Mouse (Mus musculus) spleen, adult 2 months (tissue): ENCODE results near the gene Bfsp2. TPM values are rescaled to one million over a fixed set of nuclear protein-coding genes. Genes with fewer than 3 reads are reported as not detected.

Experiments used
- DNase-seq, 2 experiments: peaks; one replicate each; pipeline versions ENCODE4 v3.0.0 to v3.0.0-alpha.2; 2012 to 2021; ENCODE audit warnings: low spot score in 2 of 2, low read depth in 1 of 2
- H3K27ac ChIP-seq: fragments of 200-500 bp; 2 replicates; pipeline ENCODE4 v1.5.1; 2012; ENCODE audit warnings: low read length, inconsistent platforms; ENCODE audit not compliant: insufficient read depth
- H3K27me3 ChIP-seq: fragments of 200-500 bp; 2 replicates; pipeline ENCODE4 v1.6.1; 2012; ENCODE audit warnings: mild to moderate bottlenecking, moderate library complexity, low read length, inconsistent platforms; ENCODE audit not compliant: control insufficient read depth, insufficient read depth
- H3K36me3 ChIP-seq: fragments of 200-500 bp; 2 replicates; pipeline ENCODE4 v1.6.1; 2012; ENCODE audit warnings: mild to moderate bottlenecking, low read length, inconsistent platforms; ENCODE audit not compliant: control insufficient read depth, insufficient read depth
- H3K4me1 ChIP-seq: fragments of 200-500 bp; 2 replicates; pipeline ENCODE4 v1.6.1; 2011; ENCODE audit warnings: inconsistent platforms; ENCODE audit not compliant: control insufficient read depth, insufficient read depth, insufficient read length
- H3K4me3 ChIP-seq: fragments of 200-500 bp; 2 replicates; pipeline ENCODE4 v1.5.1; 2011; ENCODE audit warnings: mild to moderate bottlenecking, inconsistent platforms; ENCODE audit not compliant: insufficient read depth, insufficient read length; ENCODE audit errors: extremely low read depth
- CTCF ChIP-seq: fragments of 200-500 bp; IDR thresholded peaks from 2 replicates; pipeline ENCODE4 v1.5.1; 2011; ENCODE audit warnings: mild to moderate bottlenecking, inconsistent platforms; ENCODE audit not compliant: insufficient read depth, insufficient read length, insufficient replicate concordance; ENCODE audit errors: extremely low read depth
- POLR2A ChIP-seq: fragments of 200-500 bp; IDR thresholded peaks from 2 replicates; pipeline ENCODE4 v1.6.1; 2011; ENCODE audit warnings: low read depth, low read length, inconsistent platforms
- WGBS: fragments of 180-500 bp; shearing (Covaris S2); methylation state at CpG from one replicate; pipeline ENCODE4 v1.1.7; 2018; 5-methylcytosine and 5-hydroxymethylcytosine counted together
- polyA plus RNA-seq: library from polyadenylated mRNA; depleted of rRNA; stranded (reverse); fragments of >200 nt; gene quantifications from 2 replicates; pipeline ENCODE4 v1.2.3, GENCODE M21; 2012; rRNA removed

Bfsp2 gene
- 6.9 and 8.9 TPM in 2 replicates for polyA plus RNA-seq

GRCm38 (mm10) chr9:103480044-103480576 is at the start of gene Bfsp2:
TSS of gene Bfsp2 (minus strand) at chr9:103480420.
- TF ChIP-seq POLR2A (no peak), CTCF (no peak)
- Histone ChIP-seq H3K4me1 (no peaks in the 10 kb centered on the region), H3K27ac (no peak within 1 kb of the TSS), H3K36me3 (no peaks in the 10 kb centered on the region), H3K4me3 (no peak within 1 kb of the TSS), H3K27me3 (no peaks in the 10 kb centered on the region)
- no peak for DNase-seq
- 86% methylated on average over 9 of the region's 9 CpGs for WGBS

- Histone ChIP-seq H3K4me1 (no peaks in the 10 kb centered on the region), H3K27me3 (no peaks in the 10 kb centered on the region), H3K4me3 (no peak overlapping the region), H3K27ac (no peak overlapping the region), H3K36me3 (no peaks in the 10 kb centered on the region)
- DNase-seq = no peak
- WGBS = 57% methylated on average over 10 of the region's 10 CpGs
- TF ChIP-seq CTCF = no peak
- TF ChIP-seq POLR2A = no peak
Measured at GRCm38 (mm10) chr9:103525041-103525537, 44.9 kb upstream of the Bfsp2 start.

- 68% methylated on average over 5 of the region's 5 CpGs for WGBS
- Histone ChIP-seq H3K27ac (no peak overlapping the region), H3K4me1 (no peaks in the 10 kb centered on the region), H3K4me3 (no peak overlapping the region), H3K36me3 (no peaks in the 10 kb centered on the region), H3K27me3 (no peaks in the 10 kb centered on the region)
- TF ChIP-seq POLR2A (no peak), CTCF (no peak)
- no peak for DNase-seq
Measured at GRCm38 (mm10) chr9:103524600-103524999, 44.4 kb upstream of the Bfsp2 start.

GRCm38 (mm10) chr9:103523742-103524403 is 43.7 kb upstream of the Bfsp2 start:
- Histone ChIP-seq H3K27me3 (no peaks in the 10 kb centered on the region), H3K36me3 (no peaks in the 10 kb centered on the region), H3K4me1 (no peaks in the 10 kb centered on the region), H3K4me3 (no peak overlapping the region), H3K27ac (no peak overlapping the region)
- WGBS = 71% methylated on average over 7 of the region's 7 CpGs
- TF ChIP-seq POLR2A (no peak), CTCF (no peak)
- DNase-seq = no peak

- Histone ChIP-seq H3K4me3 (no peak overlapping the region), H3K27me3 (no peaks in the 10 kb centered on the region), H3K4me1 (no peaks in the 10 kb centered on the region), H3K27ac (no peak overlapping the region), H3K36me3 (no peaks in the 10 kb centered on the region)
- 57% methylated on average over 6 of the region's 6 CpGs for WGBS
- DNase-seq = no peak
- TF ChIP-seq POLR2A = no peak
- no peak for TF ChIP-seq CTCF
Measured at GRCm38 (mm10) chr9:103523008-103523407, 42.8 kb upstream of the Bfsp2 start.

GRCm38 (mm10) chr9:103513884-103514283 is 33.7 kb upstream of the Bfsp2 start:
- Histone ChIP-seq H3K36me3 (no peaks in the 10 kb centered on the region), H3K27ac (no peak overlapping the region), H3K4me1 (no peaks in the 10 kb centered on the region), H3K4me3 (no peak overlapping the region), H3K27me3 (no peaks in the 10 kb centered on the region)
- TF ChIP-seq CTCF (no peak), POLR2A (no peak)
- no peak for DNase-seq
- 80% methylated on average over 2 of the region's 2 CpGs for whole genome bisulfite sequencing

- no peak overlapping the region for H3K27ac ChIP-seq
- 84% methylated on average over 6 of the region's 6 CpGs for WGBS
Measured at GRCm38 (mm10) chr9:103512257-103512656, 32.0 kb upstream of the Bfsp2 start.

More at GRCm38 (mm10) chr9:103512257-103512656, 32.0 kb upstream of the Bfsp2 start:
- no peak for DNase-seq
- H3K4me1 ChIP-seq = no peaks in the 10 kb centered on the region
- H3K27me3 ChIP-seq = no peaks in the 10 kb centered on the region
- no peak for TF ChIP-seq CTCF
- no peak for TF ChIP-seq POLR2A
- H3K4me3 ChIP-seq = no peak overlapping the region
- no peaks in the 10 kb centered on the region for H3K36me3 ChIP-seq
